Mouse (Mus musculus) limb, embryonic 12.5 days (tissue): ENCODE results near the gene Cd28. TPM values are rescaled to one million over a fixed set of nuclear protein-coding genes. Genes with fewer than 3 reads are reported as not detected.
"Not testable (repeated sequence)": the region's sequence is repeated elsewhere in the genome, so short reads cannot be mapped to it uniquely, and the experiment has no call there.

Experiments used
- ATAC-seq: fragments of 200-750 bp; cut with Nextera tagmentation; 2 replicates; pipeline ENCODE4 v1.8.0; 2017; ENCODE audit warnings: low read depth, moderate TSS enrichment; ENCODE audit not compliant: insufficient number of reproducible peaks, insufficient read depth, low FRiP score, low TSS enrichment
- H3K27ac ChIP-seq: fragments of 300-500 bp; sonication (generic); 2 replicates; pipeline ENCODE4 v1.5.1; 2016; ENCODE audit warnings: mild to moderate bottlenecking, moderate library complexity
- H3K27me3 ChIP-seq: fragments of 300-500 bp; sonication (generic); 2 replicates; pipeline ENCODE4 v1.6.1; 2016; ENCODE audit warnings: mild to moderate bottlenecking, moderate library complexity
- H3K36me3 ChIP-seq: fragments of 300-500 bp; sonication (generic); 2 replicates; pipeline ENCODE4 v1.6.1; 2016; ENCODE audit warnings: mild to moderate bottlenecking, moderate library complexity
- H3K4me1 ChIP-seq: fragments of 300-500 bp; sonication (generic); replicated peaks from 2 replicates; pipeline ENCODE4 v1.6.1; 2016
- H3K4me2 ChIP-seq: fragments of 300-500 bp; sonication (generic); 2 replicates; pipeline ENCODE4 v1.6.1; 2016; ENCODE audit warnings: mild to moderate bottlenecking, moderate library complexity
- H3K4me3 ChIP-seq: fragments of 300-500 bp; sonication (generic); replicated peaks from 2 replicates; pipeline ENCODE4 v1.5.1; 2016; ENCODE audit warnings: mild to moderate bottlenecking
- H3K9ac ChIP-seq: fragments of 300-500 bp; sonication (generic); replicated peaks from 2 replicates; pipeline ENCODE4 v1.6.1; 2016; ENCODE audit warnings: mild to moderate bottlenecking, moderate library complexity
- H3K9me3 ChIP-seq: fragments of 300-500 bp; sonication (generic); 2 replicates; pipeline ENCODE4 v1.6.1; 2016; ENCODE audit warnings: mild to moderate bottlenecking, moderate library complexity
- WGBS: fragments of 180-500 bp; shearing (Covaris S2); methylation state at CpG from one replicate; pipeline ENCODE4 v1.1.7; 2016; 5-methylcytosine and 5-hydroxymethylcytosine counted together
- polyA plus RNA-seq: library from polyadenylated mRNA; unstranded; fragments of >200 nt; fragmentation: Nextera tagmentation; extraction: Ambion mirVana; gene quantifications from 2 replicates; pipeline ENCODE4 v1.2.1, GENCODE M21; 2016

Gene Cd28
- polyA plus RNA-seq, 1 experiment from 2014 or later = 0.06 TPM

- not testable (repeated sequence) for H3K36me3 ChIP-seq, H3K4me1 ChIP-seq, H3K9me3 ChIP-seq, H3K27ac ChIP-seq, H3K4me3 ChIP-seq, ATAC-seq, H3K27me3 ChIP-seq, H3K9ac ChIP-seq, H3K4me2 ChIP-seq
- whole genome bisulfite sequencing = 82% methylated on average over 4 of the region's 4 CpGs
These were observed 101.9 kb downstream of the Cd28 start for GRCm38 (mm10) chr1:60818491-60818890.

DNA sequence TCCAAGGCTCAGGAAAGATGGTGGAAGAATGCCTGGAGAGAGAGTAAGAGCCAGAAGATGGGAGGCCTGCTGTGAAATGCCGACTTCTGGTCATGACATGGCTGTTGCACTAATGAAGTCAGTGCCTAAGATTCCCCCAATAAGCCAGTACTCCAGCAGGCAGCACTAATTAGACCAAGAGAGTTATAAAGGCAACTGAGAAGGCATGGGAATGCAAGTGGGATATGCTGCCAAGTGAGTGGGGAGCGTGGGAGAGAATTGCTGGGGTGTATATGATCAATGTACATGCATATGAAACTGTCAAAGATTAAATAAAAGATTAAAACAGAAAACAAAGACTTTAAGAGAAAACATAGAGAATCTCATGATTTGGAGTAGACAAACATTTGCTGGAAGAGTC, 103.4 kb downstream of the Cd28 start:
- WGBS = 79% methylated on average over 2 of the region's 2 CpGs
- ATAC-seq = no peak
- Histone ChIP-seq H3K27ac (no peak overlapping the region), H3K36me3 (no peaks in the 10 kb centered on the region), H3K4me3 (no peak overlapping the region), H3K4me2 (no peak overlapping the region), H3K9ac (no peak overlapping the region), H3K27me3 (no peaks in the 10 kb centered on the region), H3K9me3 (no peaks in the 10 kb centered on the region), H3K4me1 (no peaks in the 10 kb centered on the region)

DNA sequence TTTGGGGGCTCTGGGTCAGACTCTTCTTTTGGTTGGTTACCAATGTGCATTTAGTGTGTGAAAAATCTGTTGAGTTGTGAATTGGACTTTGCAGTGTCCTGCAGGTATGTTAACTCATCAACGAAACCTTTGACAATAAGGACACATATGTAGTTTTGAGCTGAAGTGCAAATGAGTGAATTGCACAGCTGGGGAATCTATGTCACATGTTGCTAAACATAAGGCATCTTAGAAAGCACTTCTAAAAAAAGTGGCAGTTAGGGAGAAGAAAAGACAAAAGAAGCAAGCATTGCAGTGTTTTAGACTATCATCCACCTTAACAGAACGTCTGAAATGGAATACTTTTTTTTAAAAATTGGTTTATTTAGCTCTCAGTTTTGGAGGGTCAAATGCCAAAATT, 104.4 kb downstream of the Cd28 start:
- Histone ChIP-seq H3K4me3 (no peak overlapping the region), H3K9me3 (no peaks in the 10 kb centered on the region), H3K27ac (no peak overlapping the region), H3K4me1 (no peaks in the 10 kb centered on the region), H3K9ac (no peak overlapping the region), H3K36me3 (no peaks in the 10 kb centered on the region), H3K4me2 (no peak overlapping the region), H3K27me3 (no peaks in the 10 kb centered on the region)
- no peak for ATAC-seq
- WGBS = 79% methylated on average over 2 of the region's 2 CpGs

GRCm38 (mm10) chr1:60821590-60821989, 105.0 kb downstream of the Cd28 start:
- Histone ChIP-seq H3K9me3 (no peaks in the 10 kb centered on the region), H3K4me3 (no peak overlapping the region), H3K27ac (no peak overlapping the region), H3K36me3 (no peaks in the 10 kb centered on the region), H3K27me3 (no peaks in the 10 kb centered on the region), H3K4me2 (no peak overlapping the region), H3K4me1 (no peaks in the 10 kb centered on the region), H3K9ac (no peak overlapping the region)
- no peak for ATAC-seq
- 84% methylated on average over 3 of the region's 3 CpGs for WGBS

Other genes starting within 250 kb of the Cd28 start
- gene Raph1, start 149.7 kb upstream of the Cd28 start, polyA plus RNA-seq = 21.0 and 22.0 TPM in 2 replicates
- gene Ctla4, start 170.2 kb downstream of the Cd28 start, polyA plus RNA-seq = 0.18 and 0.24 TPM in 2 replicates